Mouse (Mus musculus) brain, embryonic 14.5 days (tissue): Measurements from ENCODE around the gene Emp1. TPM values are rescaled to one million over a fixed set of nuclear protein-coding genes. Genes with fewer than 3 reads are reported as not detected.

Source experiments
- DNase-seq: peaks from one replicate; pipeline ENCODE4 v3.0.0-alpha.2; 2011; ENCODE audit warnings: low read depth
- CTCF ChIP-seq: fragments of 200-500 bp; IDR thresholded peaks from 2 replicates; pipeline ENCODE4 v1.5.1; 2012; ENCODE audit warnings: inconsistent platforms, mild to moderate bottlenecking, moderate library complexity, borderline replicate concordance; ENCODE audit not compliant: insufficient read depth, insufficient read length; ENCODE audit errors: extremely low read depth
- POLR2A ChIP-seq: fragments of 200-500 bp; IDR thresholded peaks from 2 replicates; pipeline ENCODE4 v1.6.1; 2012; ENCODE audit warnings: mild to moderate bottlenecking, inconsistent platforms, borderline replicate concordance; ENCODE audit not compliant: poor library complexity, insufficient read depth, insufficient read length, severe bottlenecking; ENCODE audit errors: extremely low read depth
- polyA plus RNA-seq: library from polyadenylated mRNA; depleted of rRNA; stranded (reverse); fragments of >200 nt; gene quantifications from 2 replicates; pipeline ENCODE4 v1.2.3, GENCODE M21; 2012

Emp1 gene
- polyA plus RNA-seq, 1 experiment, result 43.6 TPM

DNA sequence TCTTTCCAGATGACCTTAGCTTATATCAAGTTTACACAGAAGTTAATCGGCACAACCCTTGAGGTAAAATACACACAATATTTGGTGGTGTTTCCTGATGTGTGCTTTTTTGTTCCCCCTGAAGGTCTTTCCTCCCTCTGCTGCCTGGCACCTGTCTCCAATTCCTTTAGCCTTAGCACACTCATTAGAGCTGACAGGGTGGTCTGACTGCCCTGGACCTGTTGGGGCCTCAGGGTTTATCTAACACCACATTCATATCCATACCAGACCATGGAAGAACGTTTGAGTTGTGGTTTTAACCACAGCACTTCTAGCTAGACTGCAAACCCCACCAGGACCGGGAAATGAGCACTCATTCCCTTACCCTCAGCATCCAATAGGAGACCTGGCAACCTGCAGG is 28.1 kb downstream of the Emp1 start:
- no peak for TF ChIP-seq POLR2A
- no peak for TF ChIP-seq CTCF
- DNase-seq, result no peak

GRCm38 (mm10) chr6:135395375-135395774 is 33.0 kb downstream of the Emp1 start:
- no peak for TF ChIP-seq POLR2A
- no peak for TF ChIP-seq CTCF
- DNase-seq, result no peak

- DNase-seq, result no peak
- TF ChIP-seq POLR2A (no peak), CTCF (no peak)
Observed at GRCm38 (mm10) chr6:135397089-135397488, 34.7 kb downstream of the Emp1 start.

GRCm38 (mm10) chr6:135397788-135398187 is 35.4 kb downstream of the Emp1 start:
- no peak for DNase-seq
- TF ChIP-seq POLR2A (no peak), CTCF (no peak)

DNA sequence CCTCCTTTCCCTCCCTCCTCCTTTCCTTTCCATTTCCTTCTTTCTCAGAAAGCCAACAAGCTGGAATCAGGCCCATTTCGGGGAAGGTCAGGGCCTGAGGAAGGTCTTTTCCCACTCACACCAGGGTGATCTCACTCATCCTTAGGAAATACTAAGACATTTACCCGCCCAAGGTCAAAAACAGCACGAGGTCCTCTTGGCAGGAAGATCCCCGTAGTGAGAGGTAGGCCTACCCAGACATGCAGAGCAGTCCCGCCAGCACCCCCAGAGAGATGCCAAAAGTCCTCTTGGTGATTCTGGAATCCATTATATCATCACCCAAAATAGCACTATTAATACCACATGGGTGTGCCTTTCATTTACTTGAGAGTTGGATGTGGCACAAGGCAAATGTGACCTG is 36.5 kb downstream of the Emp1 start:
- DNase-seq, result no peak

DNA sequence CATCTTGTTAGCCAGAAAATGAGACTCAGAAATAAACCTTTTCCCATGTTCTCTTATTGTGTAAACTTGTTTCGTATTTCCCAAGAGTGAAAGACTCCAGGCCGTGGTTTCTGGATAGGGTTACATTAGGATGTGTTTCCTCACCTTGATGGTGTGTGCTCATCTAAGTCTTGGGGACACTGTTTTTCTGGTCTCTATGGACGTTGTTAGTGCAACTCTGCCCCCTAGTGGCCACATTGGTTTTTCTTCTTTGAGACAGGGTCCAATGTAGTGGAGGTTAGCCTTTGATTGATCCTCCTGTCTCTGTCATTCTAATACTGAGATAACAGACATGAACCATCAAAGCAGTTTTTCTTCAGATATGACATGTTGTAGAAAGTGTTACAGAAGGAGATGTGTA is 38.0 kb downstream of the Emp1 start:
- TF ChIP-seq POLR2A (no peak), CTCF (peak; percentile 64; the same call in 1 of the 2 replicates)
- DNase-seq, result peak; percentile 73

More for the DNA sequence above, 36.5 kb downstream of the Emp1 start:
- TF ChIP-seq POLR2A (no peak), CTCF (no peak)

DNA sequence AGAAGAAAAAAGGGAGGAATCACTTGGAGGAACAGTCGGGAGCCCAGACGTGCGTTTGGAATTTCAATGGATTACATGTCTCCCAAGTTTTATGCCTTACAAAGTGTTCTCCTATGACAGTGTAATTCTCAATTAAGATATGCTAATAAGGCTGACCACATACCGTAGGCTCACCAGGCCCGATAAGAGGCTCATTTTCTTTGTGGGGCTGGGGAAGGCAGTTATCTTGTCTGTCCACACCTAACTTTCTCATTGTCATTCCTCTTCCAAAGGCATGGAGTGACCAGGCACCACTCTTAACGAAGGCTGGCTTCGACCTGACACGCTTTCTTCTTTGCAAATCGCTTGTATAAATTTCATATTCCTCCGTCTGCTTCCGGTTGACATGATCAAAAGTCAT is 42.7 kb downstream of the Emp1 start:
- DNase-seq, result no peak
- TF ChIP-seq CTCF, result no peak
- TF ChIP-seq POLR2A, result no peak

- no peak for TF ChIP-seq CTCF
- no peak for TF ChIP-seq POLR2A
- DNase-seq, result no peak
Observed at GRCm38 (mm10) chr6:135407323-135407722, 45.0 kb downstream of the Emp1 start.

DNA sequence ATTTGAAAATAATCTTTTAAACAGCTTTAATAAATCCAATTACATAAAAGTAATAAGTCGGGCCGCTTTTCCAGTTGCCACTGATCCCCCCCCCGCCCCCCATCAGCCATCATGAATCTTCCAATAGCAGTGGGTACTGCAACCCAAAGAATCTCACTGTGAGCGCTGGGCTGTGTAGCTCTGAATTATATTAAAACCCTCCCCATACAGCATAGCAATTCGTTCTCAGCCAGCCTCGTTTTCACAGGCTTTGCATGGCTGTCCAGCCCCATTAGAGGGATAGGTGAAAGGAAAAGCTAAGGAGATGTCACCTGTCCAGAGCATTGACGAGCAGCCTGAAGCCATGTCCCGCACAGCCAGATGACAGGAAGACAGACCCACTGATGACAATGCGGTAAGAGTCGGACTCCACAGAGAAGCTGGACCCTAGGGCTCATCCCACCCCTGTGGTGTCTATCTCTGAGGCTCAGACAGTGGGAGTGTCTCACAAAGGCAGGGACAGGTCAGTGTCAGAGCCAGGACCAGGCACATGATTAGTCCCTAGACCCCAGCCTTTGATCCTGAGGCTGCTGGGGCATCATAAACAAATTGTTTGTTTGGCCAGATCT is 49.5 kb downstream of the Emp1 start:
- no peak for TF ChIP-seq POLR2A

GRCm38 (mm10) chr6:135412649-135413048 is 50.3 kb downstream of the Emp1 start:
- DNase-seq, result no peak
- TF ChIP-seq POLR2A (no peak), CTCF (no peak)

More for the DNA sequence above, 49.5 kb downstream of the Emp1 start:
- DNase-seq, result peak; percentile 14

DNA sequence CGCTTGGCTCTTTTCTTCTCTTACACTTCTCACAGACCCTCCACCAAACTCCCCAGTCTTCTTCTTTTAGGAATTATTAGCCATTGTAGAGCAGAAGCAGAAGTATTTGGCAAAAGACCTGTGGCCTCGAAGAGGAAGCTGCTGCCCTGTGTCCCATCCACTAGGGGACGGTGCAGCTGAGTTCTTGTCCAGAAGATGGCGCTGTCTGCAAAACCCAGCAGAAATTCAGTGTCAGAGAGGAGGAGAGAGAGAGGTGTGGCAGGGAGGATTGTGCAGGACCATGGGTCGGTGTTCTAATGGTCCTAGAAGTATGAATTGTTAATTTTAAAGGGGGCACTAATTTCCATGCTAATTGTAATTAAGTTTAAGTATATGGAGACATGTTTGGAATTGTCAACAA is 55.1 kb downstream of the Emp1 start:
- TF ChIP-seq POLR2A (no peak), CTCF (peak; percentile 86)
- DNase-seq, result peak; percentile 64

- TF ChIP-seq POLR2A, result no peak
- TF ChIP-seq CTCF, result no peak
- no peak for DNase-seq
Observed at GRCm38 (mm10) chr6:135418223-135418824, 56.0 kb downstream of the Emp1 start.
